Mouse (Mus musculus): ENCODE results near the gene Stat1.

Stat1 gene

GRCm38 (mm10) chr1:52166652-52167220 lies 47.5 kb downstream of the Stat1 start:
- DNase-seq: no peak

- no peak for DNase-seq
Observed at GRCm38 (mm10) chr1:52170057-52170456, 50.8 kb downstream of the Stat1 start.

GRCm38 (mm10) chr1:52170747-52171146 lies 51.5 kb downstream of the Stat1 start:
- no peak for DNase-seq

- no peak for DNase-seq
Observed at GRCm38 (mm10) chr1:52171271-52171670, 52.0 kb downstream of the Stat1 start.

GRCm38 (mm10) chr1:52175321-52175720 lies 56.1 kb downstream of the Stat1 start:
- no peak for DNase-seq

- no peak for DNase-seq
Observed at GRCm38 (mm10) chr1:52175983-52176382, 56.7 kb downstream of the Stat1 start.

- no peak for DNase-seq
Observed at GRCm38 (mm10) chr1:52176999-52177398, 57.8 kb downstream of the Stat1 start.

- no peak for DNase-seq
Observed at GRCm38 (mm10) chr1:52179939-52180568, 60.8 kb downstream of the Stat1 start.

GRCm38 (mm10) chr1:52181994-52182393 lies 62.8 kb downstream of the Stat1 start:
- DNase-seq: no peak

- no peak for DNase-seq
Observed at GRCm38 (mm10) chr1:52182992-52183391, 63.8 kb downstream of the Stat1 start.
